Mouse (Mus musculus) left cerebral cortex, adult 2 months (tissue): Measurements from ENCODE around the gene Hoxc5. TPM values are rescaled to one million over a fixed set of nuclear protein-coding genes. Genes with fewer than 3 reads are reported as not detected.

Experiments
- DNase-seq, 2 experiments: peaks; one replicate each; pipeline ENCODE4 v3.0.0; 2021 to 2022; ENCODE audit warnings: low spot score in 2 of 2, mixed read lengths in 1 of 2; ENCODE audit errors: extremely low spot score in 1 of 2
- H3K27ac ChIP-seq: fragments of 200-600 bp; 2 replicates; pipeline ENCODE4 v1.8.1; 2022
- H3K4me3 ChIP-seq: fragments of 200-600 bp; 2 replicates; pipeline ENCODE4 v1.8.1; 2022
- CTCF ChIP-seq: fragments of 200-600 bp; IDR thresholded peaks from 2 replicates; pipeline ENCODE4 v1.8.1; 2022; ENCODE audit warnings: antibody characterized with exemption, mild to moderate bottlenecking, moderate library complexity
- intact Hi-C: fragments of 180-260 bp; cut with DNase I; formaldehyde crosslinking; loops from one replicate; pipeline ENCODE4 v1.15.1; 2025
- total RNA-seq, 2 experiments: library from RNA; stranded (reverse); gene quantifications; 2 replicates each; pipeline ENCODE4 v1.2.3; 2021

The Hoxc5 gene
- total RNA-seq, 2 experiments from 2014 or later, result not detected

DNA sequence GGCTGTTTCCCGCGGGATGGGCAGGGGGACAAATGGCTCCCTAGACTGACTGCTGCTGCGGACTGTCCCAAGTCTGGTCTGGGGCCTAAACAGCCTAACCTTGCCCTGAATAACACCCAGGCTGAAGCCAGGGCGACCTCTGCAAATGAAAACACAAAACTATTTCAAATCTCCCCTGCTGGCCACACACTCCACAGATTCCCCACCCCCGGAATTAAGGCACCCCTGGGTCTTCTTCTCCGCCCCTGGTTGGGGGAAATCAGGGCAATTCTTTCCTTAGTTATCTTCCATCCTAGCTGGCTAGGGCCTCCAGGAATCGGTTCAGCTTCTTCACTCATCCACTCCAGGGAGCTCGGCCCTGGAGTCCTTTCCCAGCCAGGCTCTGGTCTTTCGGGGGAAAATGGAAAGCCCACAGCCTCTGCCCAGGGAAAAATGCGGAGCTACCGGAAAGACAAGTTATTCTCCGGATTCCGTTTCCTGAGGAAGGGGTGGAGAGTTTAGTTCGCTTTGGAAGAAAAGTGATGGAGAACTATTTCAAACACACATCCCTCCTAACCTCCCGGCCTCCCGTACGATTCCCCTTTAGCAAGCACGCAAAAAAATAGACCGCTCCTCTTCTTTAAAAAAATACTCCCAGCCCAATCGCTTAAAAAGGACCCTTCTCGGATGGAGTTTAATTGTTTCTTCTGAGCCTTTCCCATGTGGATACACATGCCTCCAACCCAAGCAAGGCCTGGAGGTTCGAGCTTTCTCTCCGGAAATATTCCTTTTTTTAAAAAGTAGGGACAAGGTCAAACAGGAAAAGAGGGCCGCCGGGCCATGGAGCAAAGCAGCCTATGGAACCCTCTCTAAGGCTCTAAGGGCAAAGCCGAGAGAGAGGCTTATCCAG lies 2.0 kb upstream of the Hoxc5 start:
- TF ChIP-seq CTCF, result no peak
- intact Hi-C loops, result no loop called here
- H3K4me3 ChIP-seq, result no peak overlapping the region
- DNase-seq, result no peak
- H3K27ac ChIP-seq, result no peak overlapping the region

DNA sequence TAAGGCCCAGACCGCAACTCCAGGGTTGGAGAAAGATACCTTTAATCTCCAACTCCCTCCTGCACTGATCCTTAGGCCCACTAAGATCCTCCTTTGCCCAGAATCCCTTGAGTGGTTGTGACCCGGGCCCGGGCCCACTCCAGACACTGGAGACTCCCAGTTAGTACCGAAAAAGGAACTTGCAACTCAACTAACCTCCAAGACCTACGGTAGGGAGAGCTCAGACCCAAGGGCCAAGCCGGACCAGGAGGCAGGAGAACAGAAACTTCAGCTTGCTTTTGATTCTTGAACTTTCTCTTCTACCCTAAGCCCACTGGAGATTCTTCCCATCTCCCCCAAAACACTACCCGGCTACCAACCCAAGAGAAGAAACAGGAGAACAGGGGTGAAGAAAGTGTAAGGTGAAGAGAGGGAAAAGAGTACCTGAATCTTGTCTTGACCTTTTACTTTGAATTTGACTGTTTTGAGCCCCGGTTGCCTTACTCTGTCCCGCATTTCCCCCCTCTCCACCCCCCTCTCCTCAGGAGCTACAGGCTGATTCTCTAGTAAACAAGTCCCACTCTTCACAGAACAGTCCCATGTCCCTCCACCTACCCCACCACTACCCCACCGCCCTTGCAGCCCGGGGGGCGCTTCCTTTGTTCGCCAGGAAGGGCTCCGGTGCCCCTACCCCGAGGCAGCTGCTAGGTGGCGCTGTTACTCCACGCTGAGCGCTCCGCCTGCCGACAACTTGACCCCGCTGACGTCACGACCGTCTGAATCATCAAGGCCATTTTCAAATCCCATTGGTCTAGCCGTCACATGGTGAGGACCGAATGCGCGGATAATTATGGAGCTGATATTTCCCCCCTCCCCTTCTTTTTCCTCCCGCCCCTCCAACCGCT lies 1.1 kb upstream of the Hoxc5 start:
- Histone ChIP-seq H3K4me3 (no peak overlapping the region), H3K27ac (no peak overlapping the region)
- DNase-seq, result no peak
- intact Hi-C loops, result no loop called here
- peak; percentile 28 for TF ChIP-seq CTCF

DNA sequence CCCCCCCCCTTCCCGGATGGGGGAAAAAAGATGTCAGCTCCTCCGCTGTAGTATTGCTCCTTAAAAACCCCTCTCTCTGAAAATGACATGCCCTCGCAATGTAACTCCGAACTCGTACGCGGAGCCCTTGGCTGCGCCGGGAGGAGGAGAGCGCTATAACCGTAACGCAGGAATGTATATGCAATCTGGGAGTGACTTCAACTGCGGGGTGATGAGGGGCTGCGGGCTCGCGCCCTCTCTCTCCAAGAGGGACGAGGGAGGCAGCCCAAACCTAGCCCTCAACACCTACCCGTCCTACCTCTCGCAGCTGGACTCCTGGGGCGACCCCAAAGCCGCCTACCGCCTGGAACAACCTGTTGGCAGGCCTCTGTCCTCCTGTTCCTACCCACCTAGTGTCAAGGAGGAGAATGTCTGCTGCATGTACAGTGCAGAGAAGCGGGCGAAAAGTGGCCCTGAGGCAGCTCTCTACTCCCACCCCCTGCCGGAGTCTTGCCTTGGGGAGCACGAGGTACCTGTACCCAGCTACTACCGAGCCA lies 399 bp upstream of the Hoxc5 start, which contains the start of gene Hoxc10:
TSS of gene Hoxc10 (plus strand) at position 21 of the 536 bp plus-strand sequence.
- no peak for TF ChIP-seq CTCF
- no peak within 1 kb of the TSS for H3K27ac ChIP-seq
- no peak for DNase-seq
- H3K4me3 ChIP-seq, result no peak within 1 kb of the TSS
- intact Hi-C loops, result no loop called here

DNA sequence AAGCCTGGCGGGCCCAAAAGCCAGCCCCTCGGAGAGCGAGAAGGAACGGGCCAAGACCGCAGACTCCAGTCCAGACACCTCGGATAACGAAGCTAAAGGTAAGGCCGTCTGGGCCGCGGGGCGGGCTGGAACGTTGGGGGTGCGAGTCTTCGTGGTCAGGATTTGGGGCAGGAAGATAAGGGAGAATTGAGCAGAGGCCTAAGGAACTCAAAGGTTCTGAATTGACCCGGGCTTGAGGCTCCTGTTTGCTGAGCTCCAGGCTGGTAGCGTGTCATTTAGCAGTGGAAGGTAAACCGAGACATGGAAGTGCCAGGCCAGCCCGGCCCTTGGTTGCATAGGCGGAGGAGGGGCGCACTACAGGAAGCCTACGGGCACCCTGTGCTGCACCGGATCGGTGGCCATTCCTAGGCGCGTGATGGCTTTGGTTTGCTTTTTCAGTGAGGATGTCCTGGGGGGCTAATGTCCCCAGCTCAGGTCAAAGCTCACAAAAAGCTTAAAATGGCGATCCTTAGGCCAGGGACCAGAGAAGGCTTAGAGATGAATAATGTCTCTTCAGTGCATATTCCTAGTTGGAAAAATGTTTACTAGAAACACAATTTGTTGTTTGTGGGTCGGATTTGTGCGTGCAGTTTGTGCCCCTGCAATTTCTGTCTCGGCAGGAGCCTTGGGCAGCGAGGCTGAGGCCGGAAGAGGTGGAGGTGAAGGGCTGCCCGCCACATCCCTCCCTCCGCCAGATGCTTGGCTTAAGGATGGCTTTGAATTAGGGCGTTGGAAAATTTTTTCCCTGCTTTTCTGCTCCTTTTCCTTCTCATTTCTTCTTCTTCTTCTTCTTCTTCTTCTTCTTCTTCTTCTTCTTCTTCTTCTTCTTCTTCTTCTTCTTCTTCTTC lies 511 bp downstream of the Hoxc5 start:
- H3K4me3 ChIP-seq, result no peak overlapping the region
- no peak for DNase-seq
- intact Hi-C loops, result no loop called here
- H3K27ac ChIP-seq, result no peak overlapping the region
- TF ChIP-seq CTCF, result no peak

- no peak overlapping the region for H3K27ac ChIP-seq
- DNase-seq, result no peak
- TF ChIP-seq CTCF, result no peak
- intact Hi-C loops, result no loop called here
- H3K4me3 ChIP-seq, result no peak overlapping the region
Observed at GRCm38 (mm10) chr15:102969296-102969695, 2.1 kb downstream of the Hoxc5 start.

DNA sequence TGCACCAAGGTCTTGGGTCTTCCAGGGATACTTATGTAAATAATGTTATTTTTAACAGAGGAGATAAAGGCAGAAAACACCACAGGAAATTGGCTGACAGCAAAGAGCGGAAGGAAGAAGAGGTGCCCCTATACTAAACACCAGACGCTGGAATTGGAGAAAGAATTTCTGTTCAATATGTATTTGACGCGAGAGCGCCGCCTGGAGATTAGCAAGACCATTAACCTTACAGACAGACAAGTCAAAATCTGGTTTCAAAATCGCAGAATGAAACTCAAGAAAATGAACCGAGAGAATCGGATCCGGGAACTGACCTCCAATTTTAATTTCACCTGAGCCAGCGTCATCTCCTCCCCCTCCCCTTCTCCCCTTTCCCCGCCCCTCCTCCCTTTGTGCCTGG lies 3.5 kb downstream of the Hoxc5 start:
- no peak overlapping the region for H3K4me3 ChIP-seq
- intact Hi-C loops, result loop anchor here (1.0 to 5.0 kb wide), 2 partner anchors 209 to 273 kb away; no protein-coding TSS in a partner anchor
- no peak for DNase-seq
- peak; percentile 48 for TF ChIP-seq CTCF
- no peak overlapping the region for H3K27ac ChIP-seq

DNA sequence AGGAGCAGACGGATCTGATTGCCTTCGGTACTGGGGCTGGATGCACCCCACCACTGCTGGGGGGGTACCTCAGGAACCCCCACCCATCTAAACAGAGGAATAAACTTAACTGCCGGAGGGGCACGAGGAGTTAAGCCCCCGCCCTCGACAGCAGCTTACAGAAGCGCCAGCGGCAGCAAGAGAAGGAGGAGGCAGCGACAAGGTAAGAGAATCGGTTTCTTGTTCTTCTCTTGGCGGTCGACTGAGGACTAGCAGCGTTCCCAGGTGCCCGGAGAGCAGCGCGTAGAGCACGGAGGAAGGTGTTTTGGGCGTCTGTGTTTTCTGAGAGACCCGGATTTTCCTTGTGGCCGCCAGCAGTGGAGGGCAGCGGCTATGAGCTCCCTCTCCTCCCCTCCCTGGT lies 5.0 kb downstream of the Hoxc5 start:
- no peak for TF ChIP-seq CTCF
- Histone ChIP-seq H3K27ac (no peak overlapping the region), H3K4me3 (no peak overlapping the region)
- no peak for DNase-seq
- intact Hi-C loops, result loop anchor here (5.0 kb wide), 1 partner anchor 275 kb away; no protein-coding TSS in a partner anchor

DNA sequence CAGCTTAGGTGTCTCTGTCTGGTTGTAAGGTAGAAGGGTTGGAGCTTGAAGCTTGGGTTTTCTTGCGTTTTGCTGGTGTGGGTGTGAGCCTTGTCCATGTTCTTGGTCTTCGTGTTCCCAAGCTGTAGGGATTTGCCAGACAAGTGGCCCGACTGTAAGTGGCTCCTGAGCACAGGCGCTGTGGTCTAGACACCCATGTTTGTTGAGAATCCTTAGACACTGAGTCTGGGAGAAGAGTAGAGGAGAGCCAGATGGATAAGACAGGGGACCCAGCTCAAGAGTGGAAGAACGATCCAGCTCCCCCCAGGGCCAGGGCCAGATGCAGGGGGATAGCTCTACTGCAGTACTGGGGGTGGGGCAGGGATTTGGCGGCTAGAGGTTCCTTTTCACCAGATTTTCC lies 5.5 kb downstream of the Hoxc5 start:
- DNase-seq, result no peak
- TF ChIP-seq CTCF, result no peak
- intact Hi-C loops, result loop anchor here (5.0 kb wide), 1 partner anchor 275 kb away; no protein-coding TSS in a partner anchor
- no peak overlapping the region for H3K27ac ChIP-seq
- H3K4me3 ChIP-seq, result no peak overlapping the region

DNA sequence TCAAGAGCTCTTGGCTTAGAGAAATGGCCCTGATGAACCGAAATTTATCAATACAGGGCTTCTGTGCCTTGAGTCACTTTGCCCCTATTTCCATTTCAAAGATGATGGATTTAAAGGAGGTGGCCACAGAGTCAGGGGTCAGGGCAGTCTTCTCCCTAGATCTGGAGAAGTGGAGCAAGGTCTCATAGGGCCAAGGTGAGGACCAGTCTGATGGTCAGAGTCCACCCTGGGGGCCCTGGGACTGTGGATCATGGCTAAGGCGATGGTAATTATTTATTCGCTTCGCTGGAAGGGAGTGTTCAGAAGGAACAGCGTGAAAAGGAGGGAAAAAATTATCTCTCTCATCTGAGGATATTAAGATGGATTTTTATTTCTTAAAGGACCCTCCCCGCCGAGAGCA lies 7.8 kb downstream of the Hoxc5 start:
- no peak for TF ChIP-seq CTCF
- Histone ChIP-seq H3K27ac (no peak overlapping the region), H3K4me3 (no peak overlapping the region)
- no peak for DNase-seq
- intact Hi-C loops, result no loop called here

GRCm38 (mm10) chr15:102975688-102976111 lies 8.5 kb downstream of the Hoxc5 start:
- H3K4me3 ChIP-seq, result no peak overlapping the region
- H3K27ac ChIP-seq, result no peak overlapping the region
- no peak for DNase-seq
- intact Hi-C loops, result no loop called here
- no peak for TF ChIP-seq CTCF

DNA sequence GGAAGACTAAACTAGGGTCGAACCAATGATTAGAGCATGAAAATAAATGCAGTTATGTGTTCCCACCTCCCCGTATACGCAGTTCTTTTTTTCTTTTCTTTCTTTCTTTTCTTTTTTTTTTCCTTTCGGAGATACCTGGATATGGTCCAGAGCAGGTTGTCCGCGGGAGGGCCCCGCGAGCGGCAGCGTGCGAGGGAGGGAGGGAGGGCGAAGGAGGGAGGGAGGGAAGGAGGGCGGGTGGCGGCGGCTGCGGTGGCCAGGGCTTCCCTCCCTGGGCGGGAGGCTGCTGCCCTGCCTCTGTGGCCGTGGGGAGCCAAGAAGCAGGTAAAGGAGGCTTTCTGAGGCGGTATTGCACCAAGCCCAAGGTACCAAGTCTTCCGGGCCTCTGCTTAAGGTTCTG lies 8.9 kb downstream of the Hoxc5 start, which contains the start of gene Hoxc9:
TSS of gene Hoxc9 (plus strand) at position 269 of the 400 bp plus-strand sequence.
- TF ChIP-seq CTCF, result no peak
- no peak within 1 kb of the TSS for H3K4me3 ChIP-seq
- intact Hi-C loops, result no loop called here

More for the DNA sequence above, 8.9 kb downstream of the Hoxc5 start, which contains the start of gene Hoxc9:
- no peak for DNase-seq
- H3K27ac ChIP-seq, result no peak within 1 kb of the TSS
